Mouse (Mus musculus): ENCODE results near the gene Gm20388.

DNA sequence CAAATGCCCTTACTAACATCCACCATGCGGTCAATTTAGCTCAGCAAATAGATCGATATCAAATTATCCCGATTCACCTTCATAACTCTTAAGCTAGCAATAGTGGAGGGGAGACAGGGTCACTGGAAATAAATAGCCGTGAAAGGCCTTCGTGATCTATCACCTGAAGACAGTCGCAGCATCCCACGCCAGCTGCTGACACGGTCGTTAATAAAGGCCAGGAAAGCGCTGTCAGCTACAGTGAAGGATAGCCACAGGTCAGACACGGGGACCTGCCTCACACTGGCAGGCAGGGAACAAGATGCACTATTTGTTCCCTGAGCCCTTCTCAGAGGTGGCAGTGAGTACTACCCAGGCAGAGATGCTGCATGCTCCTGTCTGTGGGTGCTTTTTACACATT, 2909.1 kb downstream of the Gm20388 start:
- TF ChIP-seq CTCF (IDR thresholded peaks at IDR 0.05; ENCODE audit: low read depth) (no peak), EP300 (optimal IDR thresholded peaks at IDR 0.05) (no peak)
